Mouse (Mus musculus) cortical plate, adult 2 months (tissue): ENCODE results near the gene Ttc34.

Experiments used
- CTCF ChIP-seq: fragments of 200-500 bp; IDR thresholded peaks from 2 replicates; pipeline ENCODE4 v1.5.1; 2011; ENCODE audit warnings: mild to moderate bottlenecking, control low read depth, low read length; ENCODE audit not compliant: insufficient read depth; ENCODE audit errors: extremely low read depth
- POLR2A ChIP-seq: fragments of 200-500 bp; IDR thresholded peaks from 2 replicates; pipeline ENCODE4 v1.6.1; 2011; ENCODE audit warnings: mild to moderate bottlenecking, low read length, control low read depth; ENCODE audit not compliant: insufficient read depth; ENCODE audit errors: extremely low read depth

DNA sequence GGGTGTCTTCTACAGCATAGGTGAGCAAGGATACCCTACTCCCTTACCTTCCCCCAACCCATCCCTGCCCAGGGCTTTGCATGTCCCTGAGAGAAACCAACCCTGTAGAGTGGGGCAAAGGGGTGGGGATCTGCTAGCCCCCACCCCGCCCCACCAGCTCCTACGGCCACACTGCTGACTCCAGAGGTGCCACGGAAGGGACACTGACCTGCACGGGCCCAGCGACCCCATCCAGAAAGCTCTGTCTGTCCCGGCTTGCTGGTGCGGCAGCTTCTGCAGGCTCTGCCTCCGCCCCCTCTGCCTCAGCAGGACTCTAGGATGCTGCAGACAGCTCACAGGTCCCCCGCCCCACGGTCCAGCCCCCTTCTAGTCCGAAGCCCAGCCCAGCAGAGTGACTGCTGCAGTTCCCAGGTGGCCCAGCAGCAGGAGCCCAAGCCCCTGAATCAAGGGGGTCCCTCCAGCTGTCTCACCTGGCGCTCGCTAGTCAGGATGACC, 34.5 kb downstream of the Ttc34 start:
- TF ChIP-seq POLR2A = no peak
- TF ChIP-seq CTCF = no peak
